Mouse (Mus musculus) cerebellum, adult 2 months (tissue): ENCODE measurements at regions not wholly inside any gene's neighbourhood (a gene's known extent, or its start where the extent isn't known, plus 50 kb on each side); places are given as distances from the start of the nearest gene placed in this dataset.

Experiments used
- DNase-seq, 2 experiments: peaks; one replicate each; pipeline ENCODE4 v3.0.0; 2021
- H3K27ac ChIP-seq: fragments of 200-500 bp; 2 replicates; pipeline ENCODE4 v1.5.1; 2012; ENCODE audit warnings: low read length, control low read depth, inconsistent platforms; ENCODE audit not compliant: insufficient read depth
- H3K27me3 ChIP-seq: fragments of 200-500 bp; 2 replicates; pipeline ENCODE4 v1.6.1; 2012; ENCODE audit warnings: inconsistent platforms, mild to moderate bottlenecking, low read length, moderate library complexity; ENCODE audit not compliant: control insufficient read depth, insufficient read depth
- H3K4me1 ChIP-seq: fragments of 200-500 bp; 2 replicates; pipeline ENCODE4 v1.6.1; 2011; ENCODE audit warnings: low read length; ENCODE audit not compliant: control insufficient read depth, insufficient read depth
- H3K4me3 ChIP-seq: fragments of 200-500 bp; replicated peaks from 2 replicates; pipeline ENCODE3; 2011; ENCODE audit warnings: mild to moderate bottlenecking, low read depth, low read length, control low read depth; ENCODE audit not compliant: insufficient read depth
- CTCF ChIP-seq: fragments of 200-500 bp; IDR thresholded peaks from 2 replicates; pipeline ENCODE4 v1.5.1; 2011; ENCODE audit warnings: low read depth, mild to moderate bottlenecking, control low read depth, low read length, moderate library complexity, borderline replicate concordance; ENCODE audit not compliant: insufficient read depth
- POLR2A ChIP-seq: fragments of 200-500 bp; IDR thresholded peaks from 2 replicates; pipeline ENCODE4 v1.6.1; 2011; ENCODE audit warnings: low read length, control low read depth, borderline replicate concordance; ENCODE audit not compliant: insufficient read depth
- WGBS: fragments of 180-500 bp; shearing (Covaris S2); methylation state at CpG from one replicate; pipeline ENCODE4 v1.1.7; 2018; 5-methylcytosine and 5-hydroxymethylcytosine counted together

GRCm38 (mm10) chr9:79038971-79039370, 423.6 kb downstream of the Cd109 start:
- WGBS = 45% methylated on average over 4 of the region's 4 CpGs
- Histone ChIP-seq H3K27ac (no peak overlapping the region; the same call in 1 of the 2 replicates), H3K4me3 (no peak overlapping the region), H3K4me1 (peaks cover 7% of the 10 kb centered on the region; the same call in 1 of the 2 replicates), H3K27me3 (no peaks in the 10 kb centered on the region)
- TF ChIP-seq CTCF = no peak
- TF ChIP-seq POLR2A = no peak
- peak; percentile 57 to 82 for DNase-seq

GRCm38 (mm10) chr9:79044344-79044743, 429.0 kb downstream of the Cd109 start:
- TF ChIP-seq CTCF (no peak), POLR2A (no peak)
- H3K27me3 ChIP-seq = no peaks in the 10 kb centered on the region
- no peak for DNase-seq
- WGBS = 98% methylated on average over 1 of the region's 1 CpGs
- no peaks in the 10 kb centered on the region; the same call in 1 of the 2 replicates for H3K4me1 ChIP-seq
- no peak overlapping the region for H3K27ac ChIP-seq
- no peak overlapping the region for H3K4me3 ChIP-seq

- Histone ChIP-seq H3K4me1 (no peaks in the 10 kb centered on the region), H3K27ac (no peak overlapping the region), H3K4me3 (no peak overlapping the region), H3K27me3 (no peaks in the 10 kb centered on the region)
- TF ChIP-seq POLR2A (no peak), CTCF (no peak)
- no peak for DNase-seq
- 14% methylated on average over 2 of the region's 2 CpGs for WGBS
Observed at GRCm38 (mm10) chr9:79045314-79045713, 430.0 kb downstream of the Cd109 start.

GRCm38 (mm10) chr9:79071961-79072360, 456.6 kb downstream of the Cd109 start:
- WGBS = 79% methylated on average over 3 of the region's 3 CpGs
- Histone ChIP-seq H3K27ac (no peak overlapping the region), H3K4me3 (no peak overlapping the region), H3K4me1 (no peaks in the 10 kb centered on the region), H3K27me3 (no peaks in the 10 kb centered on the region)
- TF ChIP-seq POLR2A = no peak
- TF ChIP-seq CTCF = no peak
- no peak for DNase-seq

- H3K27ac ChIP-seq = no peak overlapping the region
- WGBS = 50% methylated on average over 2 of the region's 2 CpGs
- H3K27me3 ChIP-seq = no peaks in the 10 kb centered on the region
- H3K4me3 ChIP-seq = no peak overlapping the region
- DNase-seq = peak in 1 of 2 experiments; percentile 25
- TF ChIP-seq CTCF = no peak
- TF ChIP-seq POLR2A = no peak
- no peaks in the 10 kb centered on the region for H3K4me1 ChIP-seq
Observed at GRCm38 (mm10) chr9:79109611-79110010, 494.3 kb downstream of the Cd109 start.

GRCm38 (mm10) chr9:79111326-79111725, 496.0 kb downstream of the Cd109 start:
- TF ChIP-seq POLR2A (no peak), CTCF (no peak)
- H3K27me3 ChIP-seq = no peaks in the 10 kb centered on the region
- H3K4me1 ChIP-seq = no peaks in the 10 kb centered on the region
- DNase-seq = no peak
- 90% methylated on average over 2 of the region's 2 CpGs for WGBS
- no peak overlapping the region for H3K27ac ChIP-seq
- H3K4me3 ChIP-seq = no peak overlapping the region

- TF ChIP-seq POLR2A (no peak), CTCF (no peak)
- H3K27ac ChIP-seq = no peak overlapping the region
- no peaks in the 10 kb centered on the region for H3K27me3 ChIP-seq
- no peak for DNase-seq
- no peaks in the 10 kb centered on the region for H3K4me1 ChIP-seq
- H3K4me3 ChIP-seq = no peak overlapping the region
- WGBS = 62% methylated on average over 1 of the region's 1 CpGs
Observed at GRCm38 (mm10) chr9:79140970-79141369, 525.6 kb downstream of the Cd109 start.

- Histone ChIP-seq H3K4me1 (no peaks in the 10 kb centered on the region), H3K27ac (no peak overlapping the region), H3K27me3 (no peaks in the 10 kb centered on the region), H3K4me3 (no peak overlapping the region)
- no peak for DNase-seq
- 88% methylated on average over 3 of the region's 3 CpGs for WGBS
- TF ChIP-seq CTCF (no peak), POLR2A (no peak)
Observed at GRCm38 (mm10) chr9:79146004-79146403, 530.7 kb downstream of the Cd109 start.

- no peak for DNase-seq
- no peak overlapping the region for H3K4me3 ChIP-seq
- H3K4me1 ChIP-seq = no peaks in the 10 kb centered on the region
- TF ChIP-seq CTCF (no peak), POLR2A (no peak)
- 54% methylated on average over 2 of the region's 2 CpGs for WGBS
- no peak overlapping the region for H3K27ac ChIP-seq
- no peaks in the 10 kb centered on the region for H3K27me3 ChIP-seq
Observed at GRCm38 (mm10) chr9:79165596-79165995, 550.2 kb downstream of the Cd109 start.

GRCm38 (mm10) chr9:79173036-79173435, 545.6 kb downstream of the Col12a1 start:
- DNase-seq = no peak
- Histone ChIP-seq H3K27me3 (no peaks in the 10 kb centered on the region), H3K4me3 (no peak overlapping the region), H3K27ac (no peak overlapping the region), H3K4me1 (no peaks in the 10 kb centered on the region)
- no peak for TF ChIP-seq CTCF
- TF ChIP-seq POLR2A = no peak
